Mouse (Mus musculus) myocyte (in vitro differentiated cells): ENCODE results near the gene Disp1. TPM values are rescaled to one million over a fixed set of nuclear protein-coding genes. Genes with fewer than 3 reads are reported as not detected.

Experiments
- H3K27me3 ChIP-seq: one replicate; pipeline ENCODE4 v1.6.1; 2011; ENCODE audit not compliant: control insufficient read depth, insufficient read depth, insufficient read length
- H3K36me3 ChIP-seq: one replicate; pipeline ENCODE4 v1.6.1; 2011; ENCODE audit not compliant: control insufficient read depth, insufficient read depth
- H3K4me2 ChIP-seq: one replicate; pipeline ENCODE4 v1.6.1; 2011; ENCODE audit warnings: low read depth, control low read depth
- H3K4me3 ChIP-seq: one replicate; pipeline ENCODE4 v1.5.1; 2011; ENCODE audit warnings: mild to moderate bottlenecking, control low read depth, moderate library complexity
- H3K79me2 ChIP-seq: one replicate; pipeline ENCODE4 v1.6.1; 2011; ENCODE audit not compliant: control insufficient read depth, insufficient read depth
- H3ac ChIP-seq: one replicate; pipeline ENCODE4 v1.6.1; 2011; ENCODE audit not compliant: control insufficient read depth, insufficient read length
- CEBPB ChIP-seq: IDR thresholded peaks from 2 replicates; pipeline ENCODE4 v1.6.1; 2011; ENCODE audit warnings: mild to moderate bottlenecking, moderate library complexity; ENCODE audit not compliant: poor library complexity, insufficient read depth, severe bottlenecking
- E2F4 ChIP-seq: IDR thresholded peaks from one replicate; pipeline ENCODE4 v1.6.1; 2011; ENCODE audit warnings: mild to moderate bottlenecking, control low read depth, moderate library complexity; ENCODE audit not compliant: insufficient read depth
- MAX ChIP-seq: IDR thresholded peaks from one replicate; pipeline ENCODE4 v1.6.1; 2011; ENCODE audit warnings: low read depth, mild to moderate bottlenecking, control low read depth
- MYOD1 ChIP-seq, 3 experiments: IDR thresholded peaks; one replicate each; pipeline ENCODE4 v1.6.1; 2011; ENCODE audit warnings: control low read depth in 2 of 3, low read depth in 2 of 3, mild to moderate bottlenecking in 2 of 3, moderate library complexity in 1 of 3; ENCODE audit not compliant: insufficient read length in 2 of 3, control insufficient read depth in 1 of 3
- MYOG ChIP-seq, 3 experiments: IDR thresholded peaks; one replicate each; pipeline ENCODE4 v1.6.1; 2011; ENCODE audit warnings: control low read depth in 2 of 3, low read depth in 2 of 3, mild to moderate bottlenecking in 2 of 3; ENCODE audit not compliant: insufficient read length in 2 of 3, control insufficient read depth in 1 of 3, insufficient read depth in 1 of 3
- POLR2A ChIP-seq: IDR thresholded peaks from one replicate; pipeline ENCODE4 v1.6.1; 2011; ENCODE audit warnings: low read depth, mild to moderate bottlenecking, control low read depth, moderate library complexity; ENCODE audit not compliant: insufficient read length
- POLR2AphosphoS2 ChIP-seq: IDR thresholded peaks from one replicate; pipeline ENCODE4 v1.6.1; 2011; ENCODE audit warnings: low read depth, control low read depth; ENCODE audit not compliant: insufficient read length
- REST ChIP-seq: IDR thresholded peaks from one replicate; pipeline ENCODE4 v1.6.1; 2011; ENCODE audit warnings: mild to moderate bottlenecking, control low read depth, moderate library complexity; ENCODE audit not compliant: insufficient read depth, insufficient read length
- SRF ChIP-seq: IDR thresholded peaks from one replicate; pipeline ENCODE4 v1.6.1; 2011; ENCODE audit warnings: low read depth; ENCODE audit not compliant: control insufficient read depth, insufficient read length
- TCF12 ChIP-seq: IDR thresholded peaks from one replicate; pipeline ENCODE4 v1.6.1; 2011; ENCODE audit warnings: mild to moderate bottlenecking, control low read depth; ENCODE audit not compliant: poor library complexity, insufficient read depth, severe bottlenecking
- TCF3 ChIP-seq: IDR thresholded peaks from one replicate; pipeline ENCODE4 v1.6.1; 2011; ENCODE audit warnings: low read depth, control low read depth; ENCODE audit not compliant: insufficient read length
- USF1 ChIP-seq: IDR thresholded peaks from one replicate; pipeline ENCODE4 v1.6.1; 2011; ENCODE audit warnings: low read depth, mild to moderate bottlenecking, control low read depth, moderate library complexity
- polyA plus RNA-seq: library from polyadenylated mRNA; unstranded; fragments of >200 nt; fragmentation: generic; extraction: Trizol; gene quantifications from one replicate; pipeline ENCODE4 v1.2.1, GENCODE M21; 2012; ENCODE audit warnings: missing spikeins

Disp1 gene
- polyA plus RNA-seq, 1 experiment: 23.5 TPM

- H3K36me3 ChIP-seq: no peaks in the 10 kb centered on the region
- no peak overlapping the region for H3K4me3 ChIP-seq
- no peak overlapping the region for H3K4me2 ChIP-seq
- H3K27me3 ChIP-seq: peaks cover 17% of the 10 kb centered on the region
- H3ac ChIP-seq: no peak overlapping the region
- H3K79me2 ChIP-seq: no peaks in the 10 kb centered on the region
- TF ChIP-seq E2F4: no peak
- no peak for TF ChIP-seq SRF
- TF ChIP-seq MYOD1 (IDR thresholded peaks at IDR 0.05; ENCODE audit: control insufficient read depth in 1 of 3, insufficient read length in 2 of 3, low read depth in 2 of 3): no peak
- no peak for TF ChIP-seq USF1
Observed at GRCm38 (mm10) chr1:183237901-183238300, 16.6 kb upstream of the Disp1 start.

- TF ChIP-seq POLR2A (no peak), E2F4 (no peak), MAX (no peak), TCF12 (no peak), CEBPB (no peak), USF1 (no peak), REST (no peak), SRF (no peak), MYOG (IDR thresholded peaks at IDR 0.05; ENCODE audit: control insufficient read depth in 1 of 3, insufficient read depth in 1 of 3, insufficient read length in 2 of 3, low read depth in 2 of 3) (no peak), MYOD1 (IDR thresholded peaks at IDR 0.05; ENCODE audit: control insufficient read depth in 1 of 3, insufficient read length in 2 of 3, low read depth in 2 of 3) (no peak), POLR2AphosphoS2 (no peak), TCF3 (no peak)
- peaks cover 15% of the 10 kb centered on the region for H3K27me3 ChIP-seq
- no peaks in the 10 kb centered on the region for H3K36me3 ChIP-seq
- H3K4me2 ChIP-seq: no peak overlapping the region
- H3K4me3 ChIP-seq: no peak overlapping the region
- no peak overlapping the region for H3ac ChIP-seq
- no peaks in the 10 kb centered on the region for H3K79me2 ChIP-seq
Observed at GRCm38 (mm10) chr1:183236460-183236859, 15.1 kb upstream of the Disp1 start.

- Histone ChIP-seq H3K36me3 (no peaks in the 10 kb centered on the region), H3K79me2 (no peaks in the 10 kb centered on the region), H3K27me3 (no peaks in the 10 kb centered on the region), H3ac (no peak overlapping the region), H3K4me2 (no peak overlapping the region), H3K4me3 (no peak overlapping the region)
- TF ChIP-seq TCF3 (no peak), REST (no peak), TCF12 (no peak), USF1 (no peak), MAX (no peak), POLR2AphosphoS2 (no peak), MYOG (IDR thresholded peaks at IDR 0.05; ENCODE audit: control insufficient read depth in 1 of 3, insufficient read depth in 1 of 3, insufficient read length in 2 of 3, low read depth in 2 of 3) (no peak), MYOD1 (IDR thresholded peaks at IDR 0.05; ENCODE audit: control insufficient read depth in 1 of 3, insufficient read length in 2 of 3, low read depth in 2 of 3) (no peak), CEBPB (no peak), E2F4 (no peak), SRF (no peak), POLR2A (no peak)
Observed at GRCm38 (mm10) chr1:183233679-183234174, 12.4 kb upstream of the Disp1 start.

- TF ChIP-seq E2F4 (no peak), CEBPB (no peak), MYOG (IDR thresholded peaks at IDR 0.05; ENCODE audit: control insufficient read depth in 1 of 3, insufficient read depth in 1 of 3, insufficient read length in 2 of 3, low read depth in 2 of 3) (no peak), POLR2AphosphoS2 (no peak), USF1 (no peak), REST (no peak), POLR2A (no peak), TCF3 (no peak), MYOD1 (IDR thresholded peaks at IDR 0.05; ENCODE audit: control insufficient read depth in 1 of 3, insufficient read length in 2 of 3, low read depth in 2 of 3) (no peak), TCF12 (no peak), MAX (no peak), SRF (no peak)
- no peak overlapping the region for H3K4me3 ChIP-seq
- H3ac ChIP-seq: no peak overlapping the region
- H3K4me2 ChIP-seq: no peak overlapping the region
- H3K79me2 ChIP-seq: no peaks in the 10 kb centered on the region
- no peaks in the 10 kb centered on the region for H3K36me3 ChIP-seq
- H3K27me3 ChIP-seq: no peaks in the 10 kb centered on the region
Observed at GRCm38 (mm10) chr1:183232985-183233678, 11.8 kb upstream of the Disp1 start.

GRCm38 (mm10) chr1:183227469-183227868 is 6.1 kb upstream of the Disp1 start:
- H3K4me2 ChIP-seq: no peak overlapping the region
- TF ChIP-seq MAX (no peak), E2F4 (no peak), MYOG (IDR thresholded peaks at IDR 0.05; ENCODE audit: control insufficient read depth in 1 of 3, insufficient read depth in 1 of 3, insufficient read length in 2 of 3, low read depth in 2 of 3) (no peak), USF1 (no peak), TCF12 (no peak), MYOD1 (IDR thresholded peaks at IDR 0.05; ENCODE audit: control insufficient read depth in 1 of 3, insufficient read length in 2 of 3, low read depth in 2 of 3) (no peak), REST (no peak), CEBPB (no peak), TCF3 (no peak), POLR2AphosphoS2 (no peak), SRF (no peak), POLR2A (no peak)
- no peaks in the 10 kb centered on the region for H3K79me2 ChIP-seq
- H3K27me3 ChIP-seq: no peaks in the 10 kb centered on the region
- H3K36me3 ChIP-seq: no peaks in the 10 kb centered on the region
- H3K4me3 ChIP-seq: no peak overlapping the region
- no peak overlapping the region for H3ac ChIP-seq
